20 mouse cellular contexts compared by ENCODE assay signal in the genomic region with DNA sequence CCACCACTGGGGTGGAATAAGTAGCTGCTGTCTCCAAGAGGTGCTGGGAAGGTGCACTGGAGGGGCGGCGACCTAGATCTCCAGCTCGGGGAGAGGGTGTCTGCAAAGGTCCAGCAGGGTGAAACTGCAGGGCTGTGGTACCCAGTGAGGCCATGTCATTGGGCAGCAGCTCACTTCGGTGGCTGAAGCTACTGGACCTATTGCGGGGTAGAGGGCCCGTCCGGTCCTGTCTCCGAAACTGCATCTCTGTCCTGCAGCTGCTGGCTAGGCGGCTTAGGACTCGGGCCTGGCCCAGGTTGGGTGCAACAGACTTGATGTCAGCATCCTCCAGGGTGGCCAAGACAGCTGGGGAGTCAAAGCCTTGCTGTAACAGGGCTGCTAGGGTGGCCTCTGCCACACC.
DNase-seq lines count a peak whose midpoint lies in the region; ATAC-seq and TF ChIP-seq lines count a peak whose summit lies in the region.
"Had no signal": no experiment of that assay in that cellular context is flagged by ENCODE, and none has a peak within 500 bp of the region (broad histone marks: within the 10 kb centered on the region; RNA-seq: fewer than 3 reads in every experiment).

No protein-coding gene starts in this region.

- no peaks in the 10 kb centered on the region for H3K27me3 ChIP-seq in forebrain, embryonic 13.5 days
- no peaks in the 10 kb centered on the region for H3K27me3 ChIP-seq in forebrain, embryonic 16.5 days (replicated peaks; ENCODE audit: control insufficient read depth, insufficient read depth, low read length)
- H3K27me3 ChIP-seq in neural tube, embryonic 13.5 days, result no peaks in the 10 kb centered on the region
- no peaks in the 10 kb centered on the region for H3K27me3 ChIP-seq in neural tube, embryonic 15.5 days (replicated peaks)
- H3K27me3 ChIP-seq in embryonic facial prominence, embryonic 13.5 days, result no peaks in the 10 kb centered on the region
- H3K27me3 ChIP-seq in intestine, embryonic 16.5 days (replicated peaks; ENCODE audit: control insufficient read depth, insufficient read depth, low read length), result no peaks in the 10 kb centered on the region
- H3K27me3 ChIP-seq: embryonic facial prominence, embryonic 15.5 days; forebrain, embryonic 12.5 days; hindbrain, embryonic 12.5 days; intestine, embryonic 15.5 days had no signal

- TF ChIP-seq CTCF in layer of hippocampus, adult 2 months (conservative IDR thresholded peaks at IDR 0.05), result no peak

- H3K9me3 ChIP-seq in forebrain, embryonic 13.5 days (replicated peaks), result no peaks in the 10 kb centered on the region
- H3K9me3 ChIP-seq in forebrain, embryonic 16.5 days (ENCODE audit: control insufficient read depth, low read length), result no peaks in the 10 kb centered on the region
- no peaks in the 10 kb centered on the region for H3K9me3 ChIP-seq in neural tube, embryonic 13.5 days
- no peaks in the 10 kb centered on the region for H3K9me3 ChIP-seq in neural tube, embryonic 15.5 days (replicated peaks)
- no peaks in the 10 kb centered on the region for H3K9me3 ChIP-seq in embryonic facial prominence, embryonic 13.5 days
- no peaks in the 10 kb centered on the region for H3K9me3 ChIP-seq in intestine, embryonic 16.5 days (ENCODE audit: control insufficient read depth, low read length)
- H3K9me3 ChIP-seq: embryonic facial prominence, embryonic 15.5 days; forebrain, embryonic 12.5 days; G1E; hindbrain, embryonic 12.5 days; intestine, embryonic 15.5 days had no signal

- peaks cover 82% of the 10 kb centered on the region for H3K4me1 ChIP-seq in forebrain, embryonic 13.5 days
- peaks cover 52% of the 10 kb centered on the region for H3K4me1 ChIP-seq in forebrain, embryonic 16.5 days (replicated peaks; ENCODE audit: control insufficient read depth, insufficient read depth, low read length)
- peaks cover 82% of the 10 kb centered on the region for H3K4me1 ChIP-seq in neural tube, embryonic 13.5 days (replicated peaks)
- peaks cover 73% of the 10 kb centered on the region for H3K4me1 ChIP-seq in neural tube, embryonic 15.5 days
- peaks cover 77% of the 10 kb centered on the region for H3K4me1 ChIP-seq in embryonic facial prominence, embryonic 13.5 days
- H3K4me1 ChIP-seq in intestine, embryonic 16.5 days (ENCODE audit: control insufficient read depth, insufficient read depth, low read length), result peaks cover 71% of the 10 kb centered on the region

- no peak overlapping the region for H3K4me3 ChIP-seq in forebrain, embryonic 13.5 days
- no peak overlapping the region for H3K4me3 ChIP-seq in forebrain, embryonic 16.5 days (replicated peaks; ENCODE audit: low read length)
- no peak overlapping the region for H3K4me3 ChIP-seq in layer of hippocampus, adult 2 months
- H3K4me3 ChIP-seq in neural tube, embryonic 13.5 days, result no peak overlapping the region
- H3K4me3 ChIP-seq in neural tube, embryonic 15.5 days (replicated peaks), result no peak overlapping the region
- no peak overlapping the region for H3K4me3 ChIP-seq in embryonic facial prominence, embryonic 13.5 days
- H3K4me3 ChIP-seq in intestine, embryonic 16.5 days (ENCODE audit: low read length), result no peak overlapping the region
- H3K4me3 ChIP-seq: embryonic facial prominence, embryonic 15.5 days; erythroblast, embryonic 14.5 days; forebrain, embryonic 12.5 days; hindbrain, embryonic 12.5 days; intestine, embryonic 15.5 days had no signal

- 0 out of 2 replicates have a peak overlapping the region, but pooled peaks have one; percentile 10 for H3K27ac ChIP-seq in forebrain, embryonic 13.5 days
- no peak overlapping the region for H3K27ac ChIP-seq in forebrain, embryonic 16.5 days (ENCODE audit: low read length)
- H3K27ac ChIP-seq in layer of hippocampus, adult 2 months, result peak overlapping the region; percentile 65
- H3K27ac ChIP-seq in neural tube, embryonic 13.5 days (replicated peaks), result 0 out of 2 replicates have a peak overlapping the region, but pooled peaks have one; percentile 81
- no peak overlapping the region for H3K27ac ChIP-seq in neural tube, embryonic 15.5 days (replicated peaks)
- 0 out of 2 replicates have a peak overlapping the region, but pooled peaks have one; percentile 34 for H3K27ac ChIP-seq in embryonic facial prominence, embryonic 13.5 days
- no peak overlapping the region; the same call in 1 of the 2 replicates for H3K27ac ChIP-seq in intestine, embryonic 16.5 days (ENCODE audit: low read length)
- H3K27ac ChIP-seq: embryonic facial prominence, embryonic 15.5 days; hindbrain, embryonic 12.5 days had no signal

- H3K9ac ChIP-seq in forebrain, embryonic 13.5 days, result no peak overlapping the region
- H3K9ac ChIP-seq in forebrain, embryonic 16.5 days (replicated peaks; ENCODE audit: low read depth, low read length), result no peak overlapping the region
- no peak overlapping the region for H3K9ac ChIP-seq in neural tube, embryonic 13.5 days
- H3K9ac ChIP-seq in neural tube, embryonic 15.5 days (replicated peaks), result no peak overlapping the region
- H3K9ac ChIP-seq in embryonic facial prominence, embryonic 13.5 days, result no peak overlapping the region
- H3K9ac ChIP-seq in intestine, embryonic 16.5 days (ENCODE audit: low read depth, low read length), result no peak overlapping the region
- H3K9ac ChIP-seq: embryonic facial prominence, embryonic 15.5 days; forebrain, embryonic 12.5 days; hindbrain, embryonic 12.5 days; intestine, embryonic 15.5 days had no signal

- no peak overlapping the region for H3K4me2 ChIP-seq in forebrain, embryonic 13.5 days
- H3K4me2 ChIP-seq in forebrain, embryonic 16.5 days (ENCODE audit: low read length), result no peak overlapping the region
- H3K4me2 ChIP-seq in neural tube, embryonic 13.5 days, result no peak overlapping the region
- H3K4me2 ChIP-seq in neural tube, embryonic 15.5 days, result no peak overlapping the region
- no peak overlapping the region for H3K4me2 ChIP-seq in embryonic facial prominence, embryonic 13.5 days
- no peak overlapping the region for H3K4me2 ChIP-seq in intestine, embryonic 16.5 days (ENCODE audit: low read depth, low read length)
- H3K4me2 ChIP-seq: embryonic facial prominence, embryonic 15.5 days; forebrain, embryonic 12.5 days; hindbrain, embryonic 12.5 days; intestine, embryonic 15.5 days had no signal

- DNase-seq in layer of hippocampus, adult 2 months (ENCODE audit: low spot score in 2 of 2), result no peak
- no peak for DNase-seq in layer of hippocampus, adult 18-20 months (ENCODE audit: low spot score in 2 of 2)
- DNase-seq: adrenal gland, adult 8-10 months; adrenal gland, postnatal 36 days; cerebellum, adult 8-10 months; gastrocnemius, postnatal 10 days; heart, postnatal 10 days; heart, postnatal 4 days had no signal

- ATAC-seq in forebrain, embryonic 13.5 days, result no peak
- no peak for ATAC-seq in forebrain, embryonic 16.5 days
- ATAC-seq in neural tube, embryonic 13.5 days (ENCODE audit: low read depth), result no peak
- no peak for ATAC-seq in neural tube, embryonic 15.5 days (ENCODE audit: low FRiP score)
- no peak for ATAC-seq in embryonic facial prominence, embryonic 13.5 days (ENCODE audit: insufficient number of reproducible peaks, insufficient read depth, low FRiP score, low TSS enrichment, low read depth)
- ATAC-seq in intestine, embryonic 16.5 days, result no peak
- ATAC-seq: intestine, embryonic 15.5 days had no signal

- WGBS in forebrain, embryonic 13.5 days, result 92% methylated on average over 10 of the region's 10 CpGs
- 92% methylated on average over 10 of the region's 10 CpGs for WGBS in forebrain, embryonic 16.5 days
- WGBS in neural tube, embryonic 13.5 days, result 91% methylated on average over 10 of the region's 10 CpGs
- 95% methylated on average over 10 of the region's 10 CpGs for WGBS in neural tube, embryonic 15.5 days
- WGBS in embryonic facial prominence, embryonic 13.5 days, result 95% methylated on average over 10 of the region's 10 CpGs
- WGBS in intestine, embryonic 16.5 days, result 90% methylated on average over 10 of the region's 10 CpGs

- peaks cover 5% of the 10 kb centered on the region; the same call in 1 of the 2 replicates for H3K36me3 ChIP-seq in forebrain, embryonic 13.5 days (ENCODE audit: poor library complexity, severe bottlenecking)
- H3K36me3 ChIP-seq in forebrain, embryonic 16.5 days (ENCODE audit: control insufficient read depth, insufficient read depth), result no peaks in the 10 kb centered on the region
- no peaks in the 10 kb centered on the region for H3K36me3 ChIP-seq in neural tube, embryonic 13.5 days
- H3K36me3 ChIP-seq in neural tube, embryonic 15.5 days, result no peaks in the 10 kb centered on the region
- peaks cover 27% of the 10 kb centered on the region; the same call in 1 of the 2 replicates for H3K36me3 ChIP-seq in embryonic facial prominence, embryonic 13.5 days
- H3K36me3 ChIP-seq in intestine, embryonic 16.5 days (ENCODE audit: control insufficient read depth, insufficient read depth, low read length), result 0 out of 2 replicates have a peak, but pooled peaks cover 5% of the 10 kb centered on the region

Comparison
In these comparisons a context has a peak if more than half of its experiments do, and no peak if none do; other contexts are left out.
1. H3K27ac ChIP-seq: peak in forebrain, embryonic 13.5 days (single experiment), layer of hippocampus, adult 2 months (single experiment), neural tube, embryonic 13.5 days (single experiment) and embryonic facial prominence, embryonic 13.5 days (single experiment); none in forebrain, embryonic 16.5 days (single experiment), neural tube, embryonic 15.5 days (single experiment) and intestine, embryonic 16.5 days (single experiment).